9 mouse cellular contexts compared by ENCODE assay signal in the genomic region with DNA sequence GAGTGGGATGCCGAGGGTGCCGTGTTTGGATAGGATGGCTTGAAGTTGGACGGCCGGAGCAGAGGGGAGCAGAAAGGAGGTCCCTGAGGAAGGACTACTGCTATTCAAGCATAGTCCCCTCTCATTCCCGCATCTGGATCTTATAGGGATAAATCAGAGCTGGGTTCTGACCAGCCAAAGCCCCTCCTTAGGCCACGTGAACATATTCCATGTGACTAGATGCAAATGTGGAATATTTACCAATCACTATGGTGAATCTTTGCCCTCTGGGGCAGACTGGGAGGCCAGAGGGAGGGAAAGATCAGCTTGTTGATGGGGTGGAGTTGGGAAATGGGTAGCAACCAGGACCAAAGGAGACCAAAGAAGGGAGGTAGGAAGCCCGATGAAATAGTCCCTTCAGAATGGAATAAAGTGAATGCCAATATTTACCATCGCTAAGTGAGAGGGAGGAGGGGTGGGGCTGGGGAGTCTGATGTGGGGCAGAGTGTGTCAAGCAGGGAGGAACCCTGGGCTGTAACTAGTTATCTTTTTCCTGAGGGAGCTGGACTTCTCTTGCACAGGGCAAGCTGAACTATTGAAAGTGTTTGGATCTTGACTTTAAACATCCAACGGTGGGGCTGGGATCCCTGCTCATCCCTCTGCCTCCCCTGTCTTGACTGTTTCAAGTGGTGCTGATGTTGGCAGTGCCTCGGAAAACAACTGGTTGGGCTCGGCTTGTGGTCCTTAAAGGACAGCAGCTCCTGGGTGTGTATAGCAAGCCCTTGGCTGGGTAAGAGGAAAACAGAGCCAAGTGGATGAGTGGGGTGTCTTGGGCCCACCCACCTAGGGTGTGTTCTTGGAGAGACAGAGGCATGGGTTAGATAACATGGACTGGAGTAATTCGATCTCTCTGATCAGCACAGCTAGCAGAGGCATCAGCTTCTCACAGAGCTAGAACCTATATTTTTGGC. TPM values are rescaled to one million over a fixed set of nuclear protein-coding genes. Genes with fewer than 3 reads are reported as not detected.
DNase-seq lines count a peak whose midpoint lies in the region; ATAC-seq lines count a peak whose summit lies in the region.
"Had no signal": no experiment of that assay in that cellular context is flagged by ENCODE, and none has a peak within 500 bp of the region (broad histone marks: within the 10 kb centered on the region; RNA-seq: fewer than 3 reads in every experiment).

No protein-coding gene starts in this region.

- no peak overlapping the region for H3K9ac ChIP-seq in kidney, embryonic 16.5 days (replicated peaks; ENCODE audit: low read length)
- no peak overlapping the region for H3K9ac ChIP-seq in heart, embryonic 15.5 days
- H3K9ac ChIP-seq: midbrain, embryonic 12.5 days had no signal

- DNase-seq in kidney, adult 9 months: no peak
- DNase-seq in embryo, embryonic 10.5 days (ENCODE audit: low spot score): peak; percentile 80
- DNase-seq in lung, postnatal 10 days: peak; percentile 88
- DNase-seq in cerebellum, postnatal 14 days: no peak
- no peak for DNase-seq in cerebellum, postnatal 25 days
- DNase-seq in adrenal gland, postnatal 4 days (ENCODE audit: low spot score in 2 of 2): no peak

- no peaks in the 10 kb centered on the region for H3K9me3 ChIP-seq in kidney, embryonic 16.5 days (ENCODE audit: low read length)
- no peaks in the 10 kb centered on the region for H3K9me3 ChIP-seq in heart, embryonic 15.5 days (replicated peaks)
- H3K9me3 ChIP-seq: midbrain, embryonic 12.5 days had no signal

- H3K4me3 ChIP-seq in kidney, embryonic 16.5 days (ENCODE audit: low read length): no peak overlapping the region
- H3K4me3 ChIP-seq in heart, embryonic 15.5 days: no peak overlapping the region
- H3K4me3 ChIP-seq: midbrain, embryonic 12.5 days had no signal

- H3K4me1 ChIP-seq in kidney, embryonic 16.5 days (ENCODE audit: insufficient read depth, low read length): peaks cover 21% of the 10 kb centered on the region
- peaks cover 24% of the 10 kb centered on the region for H3K4me1 ChIP-seq in heart, embryonic 15.5 days (replicated peaks)
- H3K4me1 ChIP-seq: midbrain, embryonic 12.5 days had no signal

- peak; percentile 68 for ATAC-seq in kidney, embryonic 16.5 days (ENCODE audit: low FRiP score, low TSS enrichment)
- peak; percentile 68 for ATAC-seq in heart, embryonic 15.5 days (replicated peaks; ENCODE audit: insufficient number of reproducible peaks, insufficient read depth, low FRiP score, low read depth)

- H3K27me3 ChIP-seq in kidney, embryonic 16.5 days (ENCODE audit: insufficient read depth, low read length): no peaks in the 10 kb centered on the region
- no peaks in the 10 kb centered on the region for H3K27me3 ChIP-seq in heart, embryonic 15.5 days
- H3K27me3 ChIP-seq: midbrain, embryonic 12.5 days had no signal

- H3K27ac ChIP-seq in kidney, embryonic 16.5 days (ENCODE audit: low read length): peak overlapping the region; percentile 65
- peak overlapping the region; percentile 29; the same call in 1 of the 2 replicates for H3K27ac ChIP-seq in heart, embryonic 15.5 days
- H3K27ac ChIP-seq: midbrain, embryonic 12.5 days had no signal

- H3K36me3 ChIP-seq in kidney, embryonic 16.5 days (ENCODE audit: insufficient read depth, low read length): no peaks in the 10 kb centered on the region
- H3K36me3 ChIP-seq in heart, embryonic 15.5 days: no peaks in the 10 kb centered on the region
- H3K36me3 ChIP-seq: midbrain, embryonic 12.5 days had no signal

- H3K4me2 ChIP-seq in kidney, embryonic 16.5 days (replicated peaks; ENCODE audit: low read depth, low read length): 0 out of 2 replicates have a peak overlapping the region, but pooled peaks have one; percentile 15
- H3K4me2 ChIP-seq in heart, embryonic 15.5 days: no peak overlapping the region
- H3K4me2 ChIP-seq: midbrain, embryonic 12.5 days had no signal

- 26% methylated on average over 12 of the region's 12 CpGs for WGBS in kidney, embryonic 16.5 days
- 29% methylated on average over 12 of the region's 12 CpGs for WGBS in heart, embryonic 15.5 days

RNA-seq across cellular contexts. Expression of a gene that starts 17.9 kb away (rescaled TPM):
- polyA plus RNA-seq in kidney, embryonic 16.5 days (2015; fragmentation: Nextera tagmentation; extraction: Ambion mirVana): 2.2 and 3.1 TPM in 2 replicates
- polyA plus RNA-seq in heart, embryonic 15.5 days (2015; fragmentation: Nextera tagmentation; extraction: Ambion mirVana): 3.7 and 5.4 TPM in 2 replicates
- total RNA-seq in adrenal gland, postnatal 4 days (2021): 10 to 100 TPM; 12.9 to 16.6 TPM

RNA-seq across cellular contexts. Expression of a gene that starts 59.8 kb away (rescaled TPM):
- 0.18 TPM in 1 of 2 replicates, not detected in the other for polyA plus RNA-seq in kidney, embryonic 16.5 days (2015; fragmentation: Nextera tagmentation; extraction: Ambion mirVana)
- polyA plus RNA-seq in heart, embryonic 15.5 days (2015; fragmentation: Nextera tagmentation; extraction: Ambion mirVana): 0.01 TPM in 2 replicates
- total RNA-seq in adrenal gland, postnatal 4 days (2021): under 1 TPM; 0.06 to 0.11 TPM
- polyA plus RNA-seq: midbrain, embryonic 12.5 days had no signal

Comparison
In these comparisons a context has a peak if more than half of its experiments do, and no peak if none do; other contexts are left out.
1. DNase-seq: peak in embryo, embryonic 10.5 days (single experiment) and lung, postnatal 10 days (single experiment); none in kidney, adult 9 months (single experiment), cerebellum, postnatal 14 days (0 of 2), cerebellum, postnatal 25 days (0 of 2) and adrenal gland, postnatal 4 days (0 of 2).